Mouse (Mus musculus): ENCODE measurements around the gene Gm5737.

GRCm38 (mm10) chr7:120771389-120771788 is 40.8 kb upstream of the Gm5737 start:
- TF ChIP-seq CTCF (IDR thresholded peaks at IDR 0.05; ENCODE audit: insufficient read depth, low read depth, low read length), result no peak
- TF ChIP-seq POLR2A (IDR thresholded peaks at IDR 0.05; ENCODE audit: insufficient read depth, low read depth, low read length), result no peak
